12 mouse cellular contexts compared by ENCODE assay signal in genomic region chr11:46201636-46202546, GRCm38 (mm10). TPM values are rescaled to one million over a fixed set of nuclear protein-coding genes. Genes with fewer than 3 reads are reported as not detected.
DNase-seq lines count a peak whose midpoint lies in the region; ATAC-seq and TF ChIP-seq lines count a peak whose summit lies in the region.
"Had no signal": no experiment of that assay in that cellular context is flagged by ENCODE, and none has a peak within 500 bp of the region (broad histone marks: within the 10 kb centered on the region; RNA-seq: fewer than 3 reads in every experiment).

No protein-coding gene starts in this region.

- peak; percentile 43 for DNase-seq in forebrain, postnatal 0 days
- DNase-seq in lung, postnatal 10 days = no peak
- peak; percentile 51 to 72 for DNase-seq in left cerebral cortex, adult 2 months (ENCODE audit: extremely low spot score in 1 of 2, low spot score in 2 of 2)
- DNase-seq in B cell, adult 2 months = no peak
- DNase-seq: kidney, adult 8-10 months had no signal

- H3K27ac ChIP-seq in forebrain, postnatal 0 days (ENCODE audit: low read depth, low read length) = peak overlapping the region; percentile 50
- H3K27ac ChIP-seq in forebrain, embryonic 12.5 days = no peak overlapping the region
- H3K27ac ChIP-seq in lung, embryonic 16.5 days (ENCODE audit: low read length) = no peak overlapping the region; the same call in 1 of the 2 replicates
- H3K27ac ChIP-seq in left cerebral cortex, adult 2 months = peak overlapping the region; percentile 78
- H3K27ac ChIP-seq in stomach, embryonic 15.5 days = peak overlapping the region; percentile 33
- H3K27ac ChIP-seq: neural tube, embryonic 12.5 days had no signal

- WGBS in forebrain, postnatal 0 days = 68% methylated on average over 20 of the region's 20 CpGs
- 78% methylated on average over 20 of the region's 20 CpGs for WGBS in forebrain, embryonic 12.5 days
- 41% methylated on average over 20 of the region's 20 CpGs for WGBS in lung, embryonic 16.5 days
- WGBS in stomach, embryonic 15.5 days = 50% methylated on average over 20 of the region's 20 CpGs

- H3K9ac ChIP-seq in forebrain, postnatal 0 days = no peak overlapping the region
- H3K9ac ChIP-seq in forebrain, embryonic 12.5 days = no peak overlapping the region
- no peak overlapping the region for H3K9ac ChIP-seq in lung, embryonic 16.5 days (ENCODE audit: low read length)
- H3K9ac ChIP-seq in stomach, embryonic 15.5 days = no peak overlapping the region
- H3K9ac ChIP-seq: neural tube, embryonic 12.5 days had no signal

- H3K4me1 ChIP-seq in forebrain, postnatal 0 days (ENCODE audit: insufficient read depth) = no peaks in the 10 kb centered on the region
- no peaks in the 10 kb centered on the region for H3K4me1 ChIP-seq in forebrain, embryonic 12.5 days
- H3K4me1 ChIP-seq in lung, embryonic 16.5 days (replicated peaks; ENCODE audit: control insufficient read depth, insufficient read depth, low read length) = peaks cover 15% of the 10 kb centered on the region
- H3K4me1 ChIP-seq in stomach, embryonic 15.5 days = peaks cover 10% of the 10 kb centered on the region; the same call in 1 of the 2 replicates
- H3K4me1 ChIP-seq: neural tube, embryonic 12.5 days had no signal

- no peaks in the 10 kb centered on the region for H3K27me3 ChIP-seq in forebrain, postnatal 0 days (ENCODE audit: insufficient read depth, low read length)
- H3K27me3 ChIP-seq in forebrain, embryonic 12.5 days = no peaks in the 10 kb centered on the region
- H3K27me3 ChIP-seq in lung, embryonic 16.5 days (ENCODE audit: control insufficient read depth, insufficient read depth, low read depth, low read length) = no peaks in the 10 kb centered on the region
- no peaks in the 10 kb centered on the region for H3K27me3 ChIP-seq in stomach, embryonic 15.5 days (replicated peaks)
- H3K27me3 ChIP-seq: neural tube, embryonic 12.5 days; Patski had no signal

- H3K9me3 ChIP-seq in forebrain, postnatal 0 days (ENCODE audit: low read length) = no peaks in the 10 kb centered on the region
- no peaks in the 10 kb centered on the region for H3K9me3 ChIP-seq in forebrain, embryonic 12.5 days
- H3K9me3 ChIP-seq in lung, embryonic 16.5 days (ENCODE audit: control insufficient read depth, low read length) = no peaks in the 10 kb centered on the region
- no peaks in the 10 kb centered on the region for H3K9me3 ChIP-seq in stomach, embryonic 15.5 days
- H3K9me3 ChIP-seq: neural tube, embryonic 12.5 days had no signal

- no peak for TF ChIP-seq CTCF in forebrain, postnatal 0 days (IDR thresholded peaks at IDR 0.05; ENCODE audit: low read depth)
- no peak for TF ChIP-seq CTCF in left cerebral cortex, adult 2 months (IDR thresholded peaks at IDR 0.05)

- ATAC-seq in forebrain, postnatal 0 days = peak; percentile 23; the same call in 1 of the 2 replicates
- no peak for ATAC-seq in forebrain, embryonic 12.5 days (ENCODE audit: low FRiP score)
- ATAC-seq in lung, embryonic 16.5 days (ENCODE audit: low read depth) = peak; percentile 29; the same call in 1 of the 2 replicates
- ATAC-seq in stomach, embryonic 15.5 days (ENCODE audit: insufficient read depth, low FRiP score, low read depth) = no peak
- ATAC-seq in granulocyte monocyte progenitor cell, adult 5-6 weeks (replicated peaks; ENCODE audit: poor library complexity, severe bottlenecking) = no peak
- ATAC-seq: Patski had no signal

- no peak overlapping the region for H3K4me3 ChIP-seq in forebrain, postnatal 0 days (ENCODE audit: low read depth, low read length)
- H3K4me3 ChIP-seq in forebrain, embryonic 12.5 days (replicated peaks) = no peak overlapping the region
- no peak overlapping the region for H3K4me3 ChIP-seq in lung, embryonic 16.5 days (ENCODE audit: low read length)
- H3K4me3 ChIP-seq in left cerebral cortex, adult 2 months = no peak overlapping the region
- H3K4me3 ChIP-seq in stomach, embryonic 15.5 days (replicated peaks) = no peak overlapping the region
- H3K4me3 ChIP-seq: neural tube, embryonic 12.5 days had no signal

- no peak overlapping the region for H3K4me2 ChIP-seq in forebrain, postnatal 0 days (ENCODE audit: low read depth)
- no peak overlapping the region for H3K4me2 ChIP-seq in forebrain, embryonic 12.5 days
- peak overlapping the region; percentile 2; the same call in 1 of the 2 replicates for H3K4me2 ChIP-seq in lung, embryonic 16.5 days (ENCODE audit: low read depth, low read length)
- no peak overlapping the region for H3K4me2 ChIP-seq in stomach, embryonic 15.5 days
- H3K4me2 ChIP-seq: neural tube, embryonic 12.5 days had no signal

- peaks cover 64% of the 10 kb centered on the region for H3K36me3 ChIP-seq in forebrain, postnatal 0 days (ENCODE audit: insufficient read depth)
- peaks cover 74% of the 10 kb centered on the region for H3K36me3 ChIP-seq in forebrain, embryonic 12.5 days (replicated peaks)
- H3K36me3 ChIP-seq in lung, embryonic 16.5 days (ENCODE audit: control insufficient read depth, insufficient read depth, low read length) = no peaks in the 10 kb centered on the region
- H3K36me3 ChIP-seq in stomach, embryonic 15.5 days = no peaks in the 10 kb centered on the region

- intact Hi-C loops in left cerebral cortex, adult 2 months (cut with DNase I) = loop anchor here (5.0 kb wide), 2 partner anchors 65 to 225 kb away; no protein-coding TSS in a partner anchor

RNA-seq across cellular contexts. Expression of gene Fndc9, which starts 33.4 kb away (rescaled TPM):
- total RNA-seq in forebrain, postnatal 0 days (2014; rRNA removed) = 11.1 and 12.2 TPM in 2 replicates
- polyA plus RNA-seq in forebrain, postnatal 0 days (2015; fragmentation: Nextera tagmentation; extraction: Ambion mirVana) = 9.9 and 15.9 TPM in 2 replicates
- 1.1 and 1.7 TPM in 2 replicates for polyA plus RNA-seq in forebrain, embryonic 12.5 days (2016; fragmentation: Nextera tagmentation; extraction: Ambion mirVana)
- 0.06 and 0.33 TPM in 2 replicates for polyA plus RNA-seq in lung, embryonic 16.5 days (2015; fragmentation: Nextera tagmentation; extraction: Ambion mirVana)
- total RNA-seq in left cerebral cortex, adult 2 months (2021) = 1 to 10 TPM; 4.9 to 5.2 TPM
- 0.10 and 0.18 TPM in 2 replicates for polyA plus RNA-seq in stomach, embryonic 15.5 days (2015; fragmentation: Nextera tagmentation; extraction: Ambion mirVana)
- total RNA-seq in granulocyte monocyte progenitor cell, adult 5-6 weeks (2014; fragmentation: Nextera tagmentation) = not detected in 2 replicates
- not detected in 2 replicates for total RNA-seq in granulocyte monocyte progenitor cell, adult 5-6 weeks (2017)
- polyA plus RNA-seq: liver, embryonic 16.5 days had no signal

RNA-seq across cellular contexts. Expression of gene Nipal4, which starts 35.6 kb away (rescaled TPM):
- 0.14 and 0.38 TPM in 2 replicates for total RNA-seq in forebrain, postnatal 0 days (2014; rRNA removed)
- polyA plus RNA-seq in forebrain, postnatal 0 days (2015; fragmentation: Nextera tagmentation; extraction: Ambion mirVana) = 0.06 and 0.07 TPM in 2 replicates
- 0.59 and 0.84 TPM in 2 replicates for polyA plus RNA-seq in forebrain, embryonic 12.5 days (2016; fragmentation: Nextera tagmentation; extraction: Ambion mirVana)
- polyA plus RNA-seq in lung, embryonic 16.5 days (2015; fragmentation: Nextera tagmentation; extraction: Ambion mirVana) = 1.0 and 1.4 TPM in 2 replicates
- total RNA-seq in left cerebral cortex, adult 2 months (2021) = 1 to 10 TPM; 1.2 to 1.4 TPM
- 4.1 and 4.3 TPM in 2 replicates for polyA plus RNA-seq in stomach, embryonic 15.5 days (2015; fragmentation: Nextera tagmentation; extraction: Ambion mirVana)
- total RNA-seq in granulocyte monocyte progenitor cell, adult 5-6 weeks (2014; fragmentation: Nextera tagmentation) = not detected in 2 replicates
- not detected in 2 replicates for total RNA-seq in granulocyte monocyte progenitor cell, adult 5-6 weeks (2017)
- polyA plus RNA-seq: Patski had no signal

Comparison
In these comparisons a context has a peak if more than half of its experiments do, and no peak if none do; other contexts are left out.
1. ATAC-seq: peak in forebrain, postnatal 0 days (single experiment) and lung, embryonic 16.5 days (single experiment); none in forebrain, embryonic 12.5 days (single experiment), stomach, embryonic 15.5 days (single experiment) and granulocyte monocyte progenitor cell, adult 5-6 weeks (single experiment).
2. H3K27ac ChIP-seq: peak in forebrain, postnatal 0 days (single experiment), left cerebral cortex, adult 2 months (single experiment) and stomach, embryonic 15.5 days (single experiment); none in forebrain, embryonic 12.5 days (single experiment) and lung, embryonic 16.5 days (single experiment).
3. DNase-seq: peak in forebrain, postnatal 0 days (single experiment) and left cerebral cortex, adult 2 months (2 of 2); none in lung, postnatal 10 days (single experiment) and B cell, adult 2 months (0 of 2).